Mouse (Mus musculus) heart, embryonic 10.5 days (tissue): ENCODE results near the gene Stra6. TPM values are rescaled to one million over a fixed set of nuclear protein-coding genes. Genes with fewer than 3 reads are reported as not detected.

ENCODE experiments used
- DNase-seq: peaks from one replicate; pipeline ENCODE4 v3.0.0-alpha.2; 2017; ENCODE audit warnings: low spot score
- H3K27ac ChIP-seq: fragments of 300-500 bp; sonication (generic); 2 replicates; pipeline ENCODE4 v1.5.1; 2016; ENCODE audit warnings: mild to moderate bottlenecking
- H3K27me3 ChIP-seq: fragments of 300-500 bp; sonication (generic); 2 replicates; pipeline ENCODE4 v1.6.1; 2016; ENCODE audit warnings: mild to moderate bottlenecking; ENCODE audit not compliant: poor library complexity, insufficient read depth, severe bottlenecking
- H3K36me3 ChIP-seq: fragments of 300-500 bp; sonication (generic); 2 replicates; pipeline ENCODE4 v1.6.1; 2016; ENCODE audit warnings: mild to moderate bottlenecking, moderate library complexity
- H3K4me1 ChIP-seq: fragments of 300-500 bp; sonication (generic); 2 replicates; pipeline ENCODE4 v1.6.1; 2016; ENCODE audit warnings: mild to moderate bottlenecking
- H3K4me3 ChIP-seq: fragments of 300-500 bp; sonication (generic); 2 replicates; pipeline ENCODE4 v1.5.1; 2016; ENCODE audit warnings: mild to moderate bottlenecking, moderate library complexity
- H3K9me3 ChIP-seq: fragments of 300-500 bp; sonication (generic); 2 replicates; pipeline ENCODE4 v1.6.1; 2016; ENCODE audit warnings: mild to moderate bottlenecking, moderate library complexity
- WGBS: fragments of 180-500 bp; shearing (Covaris S2); methylation state at CpG from one replicate; pipeline ENCODE4 v1.1.7; 2016; 5-methylcytosine and 5-hydroxymethylcytosine counted together
- polyA plus RNA-seq: library from polyadenylated mRNA; unstranded; fragments of >200 nt; fragmentation: Nextera tagmentation; extraction: Ambion mirVana; gene quantifications from 2 replicates; pipeline ENCODE4 v1.2.1, GENCODE M21; 2016

Gene Stra6
- polyA plus RNA-seq, 1 experiment from 2014 or later = 16.3 TPM

DNA sequence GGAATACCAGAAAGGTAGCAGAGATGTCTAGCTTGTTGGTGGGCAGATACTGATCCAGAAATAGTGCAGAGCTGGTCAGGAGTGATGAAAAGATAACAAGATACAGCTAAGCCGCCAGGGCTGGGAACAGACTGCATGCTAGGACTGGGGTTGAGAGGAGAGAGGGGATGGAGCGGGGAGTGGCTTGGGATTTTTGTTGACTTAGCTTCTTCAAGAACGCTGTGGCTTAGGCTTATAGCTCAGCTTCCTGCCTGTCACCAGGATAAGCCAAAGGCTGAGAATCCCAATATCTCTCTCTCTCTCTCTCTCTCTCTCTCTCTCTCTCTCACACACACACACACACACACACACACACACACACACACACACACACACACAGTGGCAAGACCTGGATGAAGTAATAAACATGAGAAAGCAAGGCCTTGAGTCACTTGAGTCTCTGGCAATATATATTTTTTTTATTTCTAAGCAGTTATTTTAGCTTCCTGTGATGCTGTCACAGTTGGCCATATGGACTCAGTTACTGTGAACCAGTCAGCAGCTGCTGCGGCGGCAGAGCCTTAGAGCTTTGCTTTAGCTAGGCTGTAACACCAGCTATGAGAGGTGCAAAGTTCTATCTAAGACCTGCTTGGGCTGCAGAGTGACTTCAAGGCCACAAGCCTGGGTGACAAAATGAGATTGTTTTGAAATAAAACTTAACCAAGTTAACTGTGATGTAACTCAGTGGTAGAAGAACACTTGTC lies 112.3 kb downstream of the Stra6 start:
- H3K9me3 ChIP-seq = no peaks in the 10 kb centered on the region
- no peak overlapping the region for H3K4me3 ChIP-seq
- no peak for DNase-seq
- no peaks in the 10 kb centered on the region for H3K27me3 ChIP-seq
- H3K4me1 ChIP-seq = peaks cover 20% of the 10 kb centered on the region
- H3K36me3 ChIP-seq = no peaks in the 10 kb centered on the region
- WGBS = 31% methylated on average over 5 of the region's 5 CpGs
- no peak overlapping the region for H3K27ac ChIP-seq

DNA sequence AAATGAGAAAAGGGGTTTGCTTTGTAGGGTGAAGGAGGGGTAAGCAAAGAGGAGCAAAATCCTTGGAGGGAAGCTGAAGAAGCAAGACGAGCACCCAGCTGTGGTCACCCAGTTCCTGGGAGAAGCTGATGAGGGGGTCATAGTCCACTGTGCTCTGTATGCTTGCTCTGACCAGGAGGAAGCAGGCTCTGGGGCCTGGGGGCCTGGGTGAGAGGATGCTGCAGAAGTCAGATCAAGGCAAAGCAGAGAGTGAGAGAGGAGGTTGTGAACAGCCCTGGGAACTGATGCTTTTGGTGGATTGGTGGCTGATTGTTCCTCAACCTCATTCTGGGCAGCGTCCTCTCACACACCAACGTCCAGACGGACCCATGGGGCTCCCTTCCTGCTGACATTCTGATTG lies 113.6 kb downstream of the Stra6 start:
- H3K9me3 ChIP-seq = no peaks in the 10 kb centered on the region
- H3K4me3 ChIP-seq = no peak overlapping the region
- no peak overlapping the region for H3K27ac ChIP-seq
- H3K27me3 ChIP-seq = no peaks in the 10 kb centered on the region
- H3K36me3 ChIP-seq = no peaks in the 10 kb centered on the region
- DNase-seq = no peak
- 66% methylated on average over 4 of the region's 4 CpGs for WGBS
- H3K4me1 ChIP-seq = peaks cover 20% of the 10 kb centered on the region

DNA sequence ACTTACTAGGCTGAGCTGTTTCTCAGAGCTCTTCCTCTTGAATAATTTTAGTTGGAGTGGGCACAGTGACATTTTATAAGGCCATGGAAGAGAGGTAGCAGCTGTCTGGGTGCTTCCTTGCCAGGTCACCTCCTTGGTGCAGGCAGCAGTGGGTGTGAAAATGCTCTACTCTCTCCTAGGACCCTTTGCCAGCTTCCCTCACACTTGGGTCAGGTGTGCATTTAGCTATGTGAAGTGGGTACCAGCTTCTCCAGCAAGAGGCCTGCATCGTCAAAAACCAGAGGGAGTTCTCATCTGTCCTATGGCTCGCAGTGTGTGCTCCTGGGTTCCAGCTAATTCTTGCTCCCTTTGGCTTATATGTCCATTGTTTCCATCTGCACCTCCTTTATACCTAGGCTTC lies 115.8 kb downstream of the Stra6 start:
- no peak overlapping the region for H3K27ac ChIP-seq
- H3K36me3 ChIP-seq = no peaks in the 10 kb centered on the region
- H3K9me3 ChIP-seq = no peaks in the 10 kb centered on the region
- H3K27me3 ChIP-seq = no peaks in the 10 kb centered on the region
- peaks cover 20% of the 10 kb centered on the region for H3K4me1 ChIP-seq
- 87% methylated on average over 2 of the region's 2 CpGs for WGBS
- peak; percentile 67 for DNase-seq
- no peak overlapping the region for H3K4me3 ChIP-seq

DNA sequence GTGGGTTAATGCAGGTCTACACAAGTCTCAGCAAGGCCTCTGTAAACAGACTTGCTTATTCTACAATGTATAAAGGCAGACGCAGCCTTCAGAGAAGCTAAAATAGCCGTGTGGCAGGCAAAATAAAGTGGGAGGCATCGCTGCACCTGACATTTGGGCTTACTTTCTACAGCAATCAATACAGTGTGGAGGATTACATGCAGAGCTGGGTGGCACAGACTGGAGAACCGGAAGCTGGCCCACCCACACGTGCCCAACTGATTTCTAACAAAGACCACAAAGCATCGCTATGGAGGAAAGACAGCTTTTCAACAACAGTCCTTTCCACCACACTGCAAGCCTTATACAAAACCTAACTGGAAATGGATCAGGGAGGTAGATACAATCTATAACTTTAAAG lies 120.9 kb downstream of the Stra6 start:
- H3K9me3 ChIP-seq = no peaks in the 10 kb centered on the region
- DNase-seq = no peak
- no peaks in the 10 kb centered on the region for H3K36me3 ChIP-seq
- WGBS = 82% methylated on average over 6 of the region's 6 CpGs
- no peak overlapping the region for H3K27ac ChIP-seq
- peaks cover 7% of the 10 kb centered on the region; the same call in 1 of the 2 replicates for H3K27me3 ChIP-seq
- H3K4me1 ChIP-seq = no peaks in the 10 kb centered on the region
- no peak overlapping the region for H3K4me3 ChIP-seq

DNA sequence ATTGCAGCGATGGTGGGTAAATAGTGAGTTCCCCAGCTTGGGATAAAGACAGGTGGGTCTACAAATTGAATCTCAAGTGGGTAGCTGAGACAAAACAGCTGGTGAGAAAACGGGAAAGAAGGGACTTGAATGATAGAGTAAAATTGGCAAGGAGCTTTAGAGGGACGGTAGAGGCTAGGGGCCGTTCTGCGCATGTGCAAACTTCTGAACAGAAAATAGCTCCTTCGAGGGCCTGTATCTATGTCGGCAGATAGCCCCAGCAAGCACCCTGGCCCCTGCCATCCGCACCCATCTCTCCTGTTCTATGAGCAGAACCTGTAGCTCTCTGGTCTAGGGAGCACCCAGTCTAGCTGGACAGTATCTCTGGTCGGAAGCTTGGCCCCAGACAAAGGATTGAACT lies 130.6 kb downstream of the Stra6 start:
- no peak for DNase-seq
- Histone ChIP-seq H3K27ac (no peak overlapping the region), H3K4me1 (peaks cover 48% of the 10 kb centered on the region), H3K4me3 (no peak overlapping the region), H3K36me3 (no peaks in the 10 kb centered on the region), H3K9me3 (no peaks in the 10 kb centered on the region), H3K27me3 (peaks cover 77% of the 10 kb centered on the region)
- 60% methylated on average over 9 of the region's 9 CpGs for WGBS

DNA sequence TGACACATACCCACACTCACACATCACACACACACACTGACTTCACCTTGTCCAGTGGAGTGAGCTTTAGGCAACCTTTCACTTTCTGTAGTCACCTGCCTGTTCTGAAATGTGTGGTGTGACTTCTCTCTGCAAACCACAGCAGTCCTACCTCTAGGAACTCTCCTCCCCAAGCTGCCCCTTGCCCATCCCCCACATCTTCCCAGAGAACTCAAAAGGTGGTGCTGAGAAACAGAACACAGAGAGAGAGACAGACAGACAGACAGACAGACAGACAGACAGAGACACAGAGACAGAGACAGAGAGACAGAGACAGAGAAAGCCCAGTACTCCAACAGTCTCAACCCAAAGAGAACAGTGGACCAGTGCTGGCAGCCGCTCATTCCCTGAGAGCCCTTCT lies 132.1 kb downstream of the Stra6 start:
- H3K27ac ChIP-seq = no peak overlapping the region
- H3K36me3 ChIP-seq = no peaks in the 10 kb centered on the region
- H3K4me1 ChIP-seq = peaks cover 56% of the 10 kb centered on the region
- WGBS = 4% methylated on average over 1 of the region's 1 CpGs
- DNase-seq = no peak
- H3K27me3 ChIP-seq = peaks cover 79% of the 10 kb centered on the region
- peak overlapping the region; percentile 51; the same call in 1 of the 2 replicates for H3K4me3 ChIP-seq
- H3K9me3 ChIP-seq = no peaks in the 10 kb centered on the region

DNA sequence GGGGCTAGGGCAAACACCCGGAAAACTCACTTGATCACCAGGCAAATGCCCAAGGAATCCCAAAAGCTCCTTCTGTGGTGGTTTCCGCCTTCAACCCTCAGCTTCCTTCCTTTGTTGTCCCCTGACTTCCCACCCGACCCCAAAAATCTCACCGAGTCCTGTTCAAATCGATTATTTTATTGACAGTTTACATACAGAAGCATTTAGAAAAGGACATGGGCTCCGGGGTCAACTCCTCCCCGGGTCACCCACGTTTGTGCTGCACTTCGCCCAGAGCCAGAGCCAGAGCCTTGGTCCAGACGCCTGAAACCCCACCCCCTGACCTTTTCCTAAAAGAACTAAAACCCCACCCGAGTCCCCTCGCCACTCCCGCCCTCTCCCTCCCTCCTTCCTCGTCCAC lies 132.6 kb downstream of the Stra6 start:
- WGBS = 3% methylated on average over 13 of the region's 14 CpGs
- Histone ChIP-seq H3K27me3 (peaks cover 83% of the 10 kb centered on the region), H3K4me1 (peaks cover 59% of the 10 kb centered on the region), H3K27ac (no peak overlapping the region), H3K36me3 (no peaks in the 10 kb centered on the region), H3K9me3 (no peaks in the 10 kb centered on the region), H3K4me3 (peak overlapping the region; percentile 51)
- DNase-seq = no peak

DNA sequence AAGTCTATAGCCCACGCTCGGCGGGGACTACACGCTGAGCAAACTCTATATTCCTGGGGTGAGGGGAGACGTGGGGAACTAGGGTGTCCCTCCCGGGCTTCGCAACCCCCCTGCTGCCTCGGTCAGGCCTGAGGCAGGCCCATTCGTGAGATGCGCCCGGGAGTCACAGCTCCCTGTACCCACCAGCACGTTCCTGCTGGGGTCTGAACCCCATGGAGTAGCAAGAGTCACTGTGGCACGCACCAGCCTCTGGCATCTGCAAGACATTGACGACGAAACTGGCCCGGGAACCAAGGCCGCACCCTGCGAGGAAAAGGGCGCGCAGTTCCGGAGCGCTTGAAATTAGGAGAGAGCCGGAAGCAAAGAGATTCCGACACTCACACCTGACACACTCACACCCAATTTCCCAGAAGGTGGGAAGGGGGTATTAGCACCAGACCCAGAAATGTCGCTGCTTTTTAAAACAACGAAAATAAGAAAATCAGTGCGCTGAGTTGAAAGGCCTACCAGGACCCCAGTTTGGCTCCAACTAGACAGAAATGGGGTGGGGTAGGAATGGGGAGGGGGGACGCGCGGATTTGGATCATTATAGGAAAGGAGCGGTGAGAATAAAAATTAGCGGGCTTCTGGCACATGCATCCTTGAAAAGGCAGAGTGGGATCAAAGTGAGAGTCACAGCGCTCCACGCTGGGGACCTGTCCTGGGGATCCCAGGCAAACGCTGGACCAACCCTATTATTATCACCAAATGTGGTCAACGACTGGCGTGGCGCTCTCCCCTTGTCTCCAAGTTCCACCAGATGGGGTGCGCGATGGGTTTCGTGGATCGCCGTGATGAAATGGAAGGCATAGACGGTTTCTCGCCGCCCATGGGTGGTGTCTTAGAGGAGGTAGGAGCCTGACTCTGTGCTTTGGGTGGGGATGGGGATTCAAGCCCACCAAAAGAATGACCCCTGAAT lies 133.3 kb downstream of the Stra6 start:
- 2% methylated on average over 46 of the region's 46 CpGs for WGBS

DNA sequence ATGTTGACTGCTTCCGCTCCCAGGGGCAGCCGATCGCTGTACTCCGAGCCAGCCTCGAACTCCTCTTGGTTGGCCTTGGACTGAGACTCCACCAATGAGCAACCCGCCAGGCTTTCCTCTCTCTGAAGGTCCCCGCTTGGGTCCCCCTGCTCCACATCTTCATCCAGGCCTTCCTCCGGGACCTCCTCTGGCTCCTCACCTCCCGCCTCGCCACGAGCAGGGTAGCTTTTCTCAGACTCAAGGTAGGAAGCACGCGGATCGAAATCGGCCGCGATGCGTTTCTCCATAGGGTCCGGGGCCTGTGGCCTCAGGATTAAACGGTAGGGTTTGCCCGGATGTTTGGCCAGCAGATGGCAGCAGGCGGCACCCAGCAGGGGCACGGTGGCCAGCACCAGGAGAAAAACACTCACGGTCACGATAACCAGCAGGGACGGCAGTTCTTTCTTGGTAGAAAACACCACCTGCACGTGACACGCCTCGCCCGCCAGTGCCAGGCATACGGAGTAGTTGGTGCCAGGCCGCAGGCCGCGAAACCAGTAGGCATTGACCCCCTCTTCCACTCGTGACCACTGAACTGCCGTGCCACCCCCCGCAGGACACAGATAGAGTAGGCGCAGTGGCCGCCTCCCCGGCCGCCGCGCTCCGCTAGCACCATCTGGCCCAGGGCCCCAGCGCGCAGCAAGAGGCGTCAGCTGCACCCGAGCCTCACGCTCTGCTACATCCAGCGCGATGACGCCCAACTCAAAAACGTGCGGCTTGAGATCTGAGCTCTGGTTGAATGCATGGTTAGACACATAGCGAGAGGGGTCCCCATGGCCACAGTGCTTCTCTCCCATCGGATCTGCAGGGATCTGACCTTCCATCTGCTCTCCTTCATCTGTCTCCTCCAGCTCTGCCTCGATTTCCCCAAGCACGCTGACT lies 134.5 kb downstream of the Stra6 start:
- no peaks in the 10 kb centered on the region for H3K9me3 ChIP-seq
- H3K27ac ChIP-seq = no peak overlapping the region; the same call in 1 of the 2 replicates
- 1% methylated on average over 58 of the region's 58 CpGs for WGBS
- H3K4me3 ChIP-seq = peak overlapping the region; percentile 51
- H3K27me3 ChIP-seq = peaks cover 100% of the 10 kb centered on the region
- DNase-seq = peak; percentile 75
- H3K4me1 ChIP-seq = peaks cover 78% of the 10 kb centered on the region
- no peaks in the 10 kb centered on the region for H3K36me3 ChIP-seq

More for the DNA sequence above, 133.3 kb downstream of the Stra6 start:
- DNase-seq = no peak
- Histone ChIP-seq H3K4me1 (peaks cover 66% of the 10 kb centered on the region), H3K27me3 (peaks cover 90% of the 10 kb centered on the region), H3K36me3 (no peaks in the 10 kb centered on the region), H3K9me3 (no peaks in the 10 kb centered on the region), H3K27ac (no peak overlapping the region), H3K4me3 (peak overlapping the region; percentile 51)

DNA sequence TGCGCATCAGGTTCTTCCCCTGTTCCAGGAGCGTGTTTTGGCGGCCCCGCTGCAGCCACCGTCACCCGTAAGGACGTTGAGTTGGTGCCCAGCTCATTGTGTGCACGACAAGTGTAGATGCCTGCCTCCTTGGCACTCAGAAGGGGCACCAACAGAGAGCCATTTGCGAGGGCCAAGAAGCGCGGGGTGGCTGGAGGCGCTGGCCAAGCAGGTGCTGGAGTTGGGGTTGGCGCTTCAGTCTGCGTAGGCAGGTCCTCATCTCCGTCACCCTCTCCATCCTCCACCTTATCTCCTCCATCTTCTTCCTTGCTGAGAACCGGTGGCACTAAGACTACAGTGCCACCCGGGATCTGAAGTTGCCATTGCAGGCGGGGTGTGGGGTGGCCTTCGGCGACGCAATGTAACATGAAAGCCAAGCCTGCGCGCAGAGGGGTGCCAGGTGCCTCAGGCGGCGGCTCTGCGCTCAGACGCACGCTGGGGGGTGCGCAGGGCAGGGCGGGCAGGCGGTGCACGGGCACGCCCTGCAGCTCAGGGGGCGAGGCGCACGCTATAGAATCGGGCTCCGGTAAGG lies 135.3 kb downstream of the Stra6 start:
- no peaks in the 10 kb centered on the region for H3K36me3 ChIP-seq
- H3K27ac ChIP-seq = no peak overlapping the region
- peaks cover 100% of the 10 kb centered on the region for H3K27me3 ChIP-seq
- DNase-seq = no peak
- H3K9me3 ChIP-seq = no peaks in the 10 kb centered on the region
- peaks cover 83% of the 10 kb centered on the region for H3K4me1 ChIP-seq
- 2% methylated on average over 38 of the region's 38 CpGs for WGBS
- H3K4me3 ChIP-seq = peak overlapping the region; percentile 51

DNA sequence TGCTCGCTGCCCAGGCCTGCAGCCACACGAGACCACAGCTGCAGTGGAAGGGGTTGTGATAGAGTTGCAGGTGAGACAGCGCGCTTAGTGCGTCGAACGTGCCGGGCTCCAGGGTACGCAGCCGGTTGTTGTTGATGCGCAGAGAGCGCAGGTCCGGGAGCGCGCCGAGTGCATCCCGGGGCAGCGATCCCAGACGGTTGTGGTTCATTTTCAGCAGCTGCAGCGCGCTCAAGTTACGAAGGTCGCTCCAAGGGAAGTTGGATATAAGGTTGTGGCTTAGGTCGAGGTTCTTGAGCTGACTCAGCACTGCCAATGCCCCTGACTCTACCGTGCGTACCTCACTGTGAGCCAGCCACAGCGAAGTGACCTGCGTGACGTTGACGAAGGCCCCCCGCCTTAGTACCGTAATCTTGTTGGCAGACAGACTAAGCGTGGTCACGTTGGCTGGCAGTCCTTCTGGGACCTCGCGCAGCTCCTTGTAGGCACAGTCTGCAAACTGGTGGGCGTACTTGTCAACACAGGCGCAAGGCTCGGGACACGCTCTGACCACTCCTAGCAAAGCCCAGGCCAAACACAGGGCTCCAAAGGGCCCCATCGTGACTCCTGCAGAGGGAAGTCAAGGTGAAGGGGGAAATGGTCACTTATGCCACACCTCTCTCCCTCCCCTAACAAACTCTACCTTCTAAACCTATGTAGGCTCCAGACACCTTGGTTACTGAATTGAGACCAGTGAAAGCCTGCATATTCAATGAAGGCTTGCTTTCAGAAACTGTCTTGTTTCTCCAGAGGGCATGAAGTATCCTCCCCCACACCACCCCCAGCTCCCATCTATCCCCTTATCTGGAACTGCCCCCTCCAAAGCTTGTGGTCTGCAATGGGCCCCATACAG lies 136.0 kb downstream of the Stra6 start:
- WGBS = under 1% methylated on average over 41 of the region's 41 CpGs
- H3K9me3 ChIP-seq = no peaks in the 10 kb centered on the region
- no peaks in the 10 kb centered on the region for H3K36me3 ChIP-seq
- peaks cover 82% of the 10 kb centered on the region for H3K4me1 ChIP-seq
- H3K27ac ChIP-seq = no peak overlapping the region
- peak; percentile 74 for DNase-seq
- peaks cover 95% of the 10 kb centered on the region for H3K27me3 ChIP-seq
- H3K4me3 ChIP-seq = peak overlapping the region; percentile 51
